Mouse (Mus musculus) thymus, postnatal 0 days (tissue): Measurements from ENCODE around the gene Trp53bp2. TPM values are rescaled to one million over a fixed set of nuclear protein-coding genes. Genes with fewer than 3 reads are reported as not detected.

Source experiments
- DNase-seq: peaks from one replicate; pipeline ENCODE4 v3.0.0-alpha.2; 2015; ENCODE audit warnings: low spot score
- polyA plus RNA-seq: library from polyadenylated mRNA; unstranded; fragments of >200 nt; fragmentation: Nextera tagmentation; extraction: Ambion mirVana; gene quantifications from 2 replicates; pipeline ENCODE4 v1.2.1, GENCODE M21; 2015

Trp53bp2 gene
- polyA plus RNA-seq, 1 experiment from 2014 or later = 10.8 TPM

- DNase-seq = no peak
Observed at GRCm38 (mm10) chr1:182460291-182461244, 51.6 kb downstream of the Trp53bp2 start.

GRCm38 (mm10) chr1:182461261-182461660 lies 52.3 kb downstream of the Trp53bp2 start:
- DNase-seq = peak; percentile 11

- DNase-seq = no peak
Observed at GRCm38 (mm10) chr1:182461813-182462212, 52.8 kb downstream of the Trp53bp2 start.

GRCm38 (mm10) chr1:182465309-182465708 lies 56.3 kb downstream of the Trp53bp2 start:
- no peak for DNase-seq

GRCm38 (mm10) chr1:182465978-182466377 lies 57.0 kb downstream of the Trp53bp2 start:
- no peak for DNase-seq

- no peak for DNase-seq
Observed at GRCm38 (mm10) chr1:182475005-182475796, 66.2 kb downstream of the Trp53bp2 start.

GRCm38 (mm10) chr1:182478935-182479334 lies 70.0 kb downstream of the Trp53bp2 start:
- DNase-seq = no peak

GRCm38 (mm10) chr1:182481138-182481537 lies 72.2 kb downstream of the Trp53bp2 start:
- no peak for DNase-seq

- no peak for DNase-seq
Observed at GRCm38 (mm10) chr1:182481646-182482295, 72.8 kb downstream of the Trp53bp2 start.

- DNase-seq = no peak
Observed at GRCm38 (mm10) chr1:182482991-182483909, 74.3 kb downstream of the Trp53bp2 start.

GRCm38 (mm10) chr1:182483910-182484274 lies 74.9 kb downstream of the Trp53bp2 start:
- no peak for DNase-seq

- no peak for DNase-seq
Observed at GRCm38 (mm10) chr1:182488503-182488902, 79.5 kb downstream of the Trp53bp2 start.

GRCm38 (mm10) chr1:182489803-182490452 lies 81.0 kb downstream of the Trp53bp2 start:
- DNase-seq = peak; percentile 93

GRCm38 (mm10) chr1:182490568-182490967 lies 81.6 kb downstream of the Trp53bp2 start:
- DNase-seq = peak; percentile 12

- DNase-seq = no peak
Observed at GRCm38 (mm10) chr1:182491839-182492238, 82.9 kb downstream of the Trp53bp2 start.

- no peak for DNase-seq
Observed at GRCm38 (mm10) chr1:182494285-182495145, 85.5 kb downstream of the Trp53bp2 start.

- no peak for DNase-seq
Observed at GRCm38 (mm10) chr1:182496685-182497084, 87.7 kb downstream of the Trp53bp2 start.

- DNase-seq = no peak
Observed at GRCm38 (mm10) chr1:182497736-182498135, 88.8 kb downstream of the Trp53bp2 start.
